Mouse (Mus musculus): ENCODE measurements around the gene Ier3. TPM values are rescaled to one million over a fixed set of nuclear protein-coding genes. Genes with fewer than 3 reads are reported as not detected.

Gene Ier3
- 11.2 and 11.6 TPM in 2 replicates for polyA plus RNA-seq (2015; fragmentation: Nextera tagmentation; extraction: Ambion mirVana)

DNA sequence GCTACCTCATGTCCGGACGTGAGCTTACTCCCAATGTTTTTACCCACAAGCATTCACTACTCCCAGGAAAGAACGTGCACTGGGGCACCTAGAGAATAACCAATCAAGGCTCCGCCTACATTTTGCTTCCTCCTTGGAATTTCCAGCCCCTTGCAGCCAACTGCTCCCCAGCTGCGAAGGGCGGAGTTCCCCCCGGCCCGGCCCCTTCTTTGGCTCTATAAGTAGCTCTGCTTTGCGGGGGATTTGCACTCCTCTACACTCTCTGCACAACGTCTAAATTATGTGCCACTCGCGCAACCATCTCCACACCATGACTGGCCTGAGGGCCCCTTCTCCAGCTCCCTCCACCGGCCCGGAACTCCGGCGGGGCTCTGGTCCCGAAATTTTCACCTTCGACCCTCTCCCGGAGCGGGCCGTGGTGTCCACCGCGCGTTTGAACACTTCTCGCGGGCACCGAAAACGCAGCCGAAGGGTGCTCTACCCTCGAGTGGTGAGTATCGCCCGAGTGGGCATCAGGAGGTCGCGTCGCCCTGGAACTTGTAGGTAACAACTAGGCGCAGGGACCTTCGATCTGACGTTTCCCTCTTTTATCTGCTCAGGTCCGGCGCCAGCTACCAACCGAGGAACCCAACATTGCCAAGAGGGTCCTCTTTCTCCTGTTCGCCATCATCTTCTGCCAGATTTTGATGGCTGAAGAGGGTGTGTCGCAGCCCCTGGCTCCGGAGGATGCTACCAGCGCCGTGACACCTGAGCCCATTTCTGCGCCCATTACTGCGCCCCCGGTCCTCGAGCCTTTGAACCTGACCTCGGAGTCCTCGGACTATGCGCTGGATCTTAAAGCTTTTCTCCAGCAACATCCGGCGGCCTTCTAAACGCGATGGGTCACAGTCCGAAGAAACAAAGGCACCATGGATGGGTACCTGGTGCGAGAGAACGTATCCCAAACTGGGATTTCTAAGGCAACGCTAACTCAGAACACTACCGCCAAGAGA, at the start of gene Ier3:
TSS of gene Ier3 (plus strand) at position 246 of the 992 bp plus-strand sequence.
- Histone ChIP-seq H3K4me2 (peak within 1 kb of the TSS; percentile 88), H3K9me3 (no peaks in the 10 kb centered on the region), H3K4me1 (replicated peaks) (peaks cover 33% of the 10 kb centered on the region), H3K4me3 (peak within 1 kb of the TSS; percentile 65), H3K36me3 (peaks cover 21% of the 10 kb centered on the region), H3K9ac (peak within 1 kb of the TSS; percentile 80), H3K27ac (replicated peaks) (peak within 1 kb of the TSS; percentile 81), H3K27me3 (peaks cover 20% of the 10 kb centered on the region)
- under 1% methylated on average over 62 of the region's 62 CpGs for WGBS
- no peak for ATAC-seq (ENCODE audit: low read depth)

DNA sequence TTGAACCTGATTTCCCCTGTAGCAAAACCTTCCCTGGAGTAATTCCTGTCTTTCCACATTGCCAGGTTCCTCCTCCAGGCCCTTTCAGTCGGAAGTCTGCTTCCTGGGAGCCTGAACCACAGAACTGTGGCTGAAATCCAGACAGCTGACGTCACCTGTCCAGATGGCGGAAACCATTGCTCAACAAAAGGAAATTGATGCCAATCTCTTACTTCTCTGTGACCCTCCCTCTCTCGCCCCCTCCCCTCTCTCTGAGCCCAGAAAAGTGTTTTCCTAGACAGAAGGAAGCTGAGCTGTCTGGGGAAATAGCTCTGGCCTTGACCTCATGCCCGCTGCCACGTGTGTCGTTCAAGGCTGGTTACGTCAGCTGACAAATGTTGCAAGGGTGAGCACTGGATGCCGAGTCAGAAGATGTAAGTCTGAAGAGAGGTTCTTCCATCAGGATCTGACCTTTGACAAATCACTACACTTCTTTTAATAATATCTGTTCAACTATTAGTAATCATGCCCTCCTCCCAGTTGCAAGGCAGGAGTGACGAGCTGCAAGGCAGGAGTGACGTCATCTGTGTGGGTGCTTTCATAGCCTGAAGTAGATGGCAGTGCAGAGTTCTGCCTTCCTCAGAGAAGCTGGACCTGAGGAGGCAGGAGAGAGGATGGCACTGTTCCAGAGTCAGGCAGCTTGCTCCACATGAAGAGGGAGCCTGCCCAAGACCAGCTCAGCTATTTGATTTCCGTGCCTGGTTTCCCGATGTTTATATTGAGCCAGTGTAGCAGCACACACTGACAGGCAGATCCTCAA, 44.5 kb upstream of the Ier3 start:
- 63% methylated on average over 13 of the region's 13 CpGs for WGBS
- peak overlapping the region; percentile 23; the same call in 1 of the 2 replicates for H3K27ac ChIP-seq (replicated peaks)

DNA sequence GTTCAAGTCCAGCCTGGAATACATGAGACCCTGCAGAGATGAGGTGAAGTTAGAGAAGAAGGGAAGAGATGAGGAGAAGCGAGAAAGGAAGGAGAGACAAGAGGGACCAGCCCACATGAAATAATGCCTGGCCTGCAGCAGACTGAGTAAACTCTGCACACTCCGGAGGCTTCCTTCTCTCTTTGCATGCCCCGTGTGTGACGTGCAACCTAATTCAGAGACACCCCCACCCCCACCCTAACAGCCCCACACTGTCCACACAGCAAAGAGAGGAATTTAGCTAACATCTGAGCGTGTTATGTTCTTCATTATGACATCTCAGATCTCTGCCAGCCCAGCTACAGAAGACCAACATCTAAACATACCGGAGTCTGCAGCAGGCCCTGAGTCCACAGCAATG, 42.5 kb upstream of the Ier3 start:
- Histone ChIP-seq H3K9ac (no peak overlapping the region), H3K36me3 (no peaks in the 10 kb centered on the region), H3K9me3 (no peaks in the 10 kb centered on the region), H3K27ac (replicated peaks) (no peak overlapping the region), H3K27me3 (no peaks in the 10 kb centered on the region), H3K4me1 (replicated peaks) (peaks cover 6% of the 10 kb centered on the region; the same call in 1 of the 2 replicates), H3K4me3 (no peak overlapping the region), H3K4me2 (no peak overlapping the region)
- WGBS, result 72% methylated on average over 6 of the region's 6 CpGs
- no peak for ATAC-seq (ENCODE audit: low read depth)

More for the DNA sequence above, 44.5 kb upstream of the Ier3 start:
- Histone ChIP-seq H3K4me2 (no peak overlapping the region), H3K9me3 (no peaks in the 10 kb centered on the region), H3K4me1 (replicated peaks) (peaks cover 6% of the 10 kb centered on the region; the same call in 1 of the 2 replicates), H3K36me3 (no peaks in the 10 kb centered on the region), H3K9ac (peak overlapping the region; percentile 17; the same call in 1 of the 2 replicates), H3K27me3 (no peaks in the 10 kb centered on the region), H3K4me3 (no peak overlapping the region)
- ATAC-seq (ENCODE audit: low read depth), result no peak

DNA sequence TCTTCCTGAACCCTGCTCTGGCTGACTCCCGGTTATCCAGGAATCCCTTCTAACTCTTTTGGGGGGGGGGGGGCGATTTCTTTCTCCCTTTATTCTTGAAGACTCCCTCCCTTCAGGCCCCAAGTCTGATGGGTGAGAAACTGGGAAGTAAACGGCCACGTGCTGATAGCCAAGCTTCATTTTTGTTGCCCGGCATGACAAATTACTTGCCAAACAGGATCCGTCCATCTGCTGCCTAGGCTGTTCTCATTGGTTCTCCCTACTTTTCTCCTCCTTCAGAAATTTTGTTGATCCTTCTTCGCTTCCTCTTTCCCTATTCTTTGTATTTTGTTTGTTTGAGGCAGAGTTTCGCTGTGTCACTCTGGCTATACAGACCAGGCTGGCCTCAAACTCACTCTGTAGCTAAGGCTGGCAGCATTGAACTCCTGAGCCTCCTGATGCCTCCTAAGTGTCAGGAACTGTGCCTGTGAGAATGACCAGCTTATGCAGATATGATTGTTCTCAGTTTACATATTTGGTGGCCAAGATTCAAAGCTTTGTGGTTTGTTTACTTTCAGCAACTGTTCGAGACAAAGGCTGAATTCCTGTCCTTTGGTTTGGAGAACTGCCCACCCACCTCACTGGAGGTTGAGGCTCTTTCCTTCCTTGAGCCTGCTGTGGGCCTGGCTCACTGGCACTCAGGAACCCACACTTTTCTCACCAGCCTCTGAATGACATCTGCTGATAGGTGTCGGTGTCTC, 41.8 kb upstream of the Ier3 start:
- ATAC-seq (ENCODE audit: low read depth), result no peak
- Histone ChIP-seq H3K9ac (no peak overlapping the region), H3K27me3 (no peaks in the 10 kb centered on the region), H3K4me2 (no peak overlapping the region), H3K4me1 (replicated peaks) (peaks cover 6% of the 10 kb centered on the region; the same call in 1 of the 2 replicates), H3K27ac (replicated peaks) (no peak overlapping the region), H3K9me3 (no peaks in the 10 kb centered on the region), H3K36me3 (no peaks in the 10 kb centered on the region), H3K4me3 (no peak overlapping the region)
- 73% methylated on average over 10 of the region's 10 CpGs for WGBS

DNA sequence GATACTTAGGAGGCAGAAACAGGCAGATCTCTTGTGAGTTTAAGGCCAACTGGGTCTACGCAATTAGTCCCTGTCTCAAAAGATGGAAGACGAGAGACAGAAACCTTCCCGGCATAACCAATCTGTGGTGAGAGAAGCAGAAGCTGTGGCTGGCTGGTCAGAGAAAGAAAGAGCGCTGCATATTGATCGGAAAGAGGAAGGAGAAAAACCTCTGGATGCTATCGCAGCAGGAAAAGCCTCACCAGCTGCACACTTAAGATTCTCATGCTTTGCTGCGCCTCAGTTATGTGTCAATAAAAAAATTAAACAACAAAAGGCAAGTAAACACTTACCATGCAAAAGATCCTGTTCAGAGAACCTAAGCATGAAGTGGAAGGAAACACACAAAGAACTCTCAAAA, 41.1 kb upstream of the Ier3 start:
- no peaks in the 10 kb centered on the region for H3K27me3 ChIP-seq
- no peaks in the 10 kb centered on the region for H3K9me3 ChIP-seq
- no peak overlapping the region for H3K9ac ChIP-seq
- H3K4me3 ChIP-seq, result no peak overlapping the region
- no peak overlapping the region for H3K27ac ChIP-seq (replicated peaks)
- no peak overlapping the region for H3K4me2 ChIP-seq
- H3K36me3 ChIP-seq, result no peaks in the 10 kb centered on the region
- 92% methylated on average over 7 of the region's 7 CpGs for WGBS
- no peak for ATAC-seq (ENCODE audit: low read depth)
- peaks cover 6% of the 10 kb centered on the region; the same call in 1 of the 2 replicates for H3K4me1 ChIP-seq (replicated peaks)

DNA sequence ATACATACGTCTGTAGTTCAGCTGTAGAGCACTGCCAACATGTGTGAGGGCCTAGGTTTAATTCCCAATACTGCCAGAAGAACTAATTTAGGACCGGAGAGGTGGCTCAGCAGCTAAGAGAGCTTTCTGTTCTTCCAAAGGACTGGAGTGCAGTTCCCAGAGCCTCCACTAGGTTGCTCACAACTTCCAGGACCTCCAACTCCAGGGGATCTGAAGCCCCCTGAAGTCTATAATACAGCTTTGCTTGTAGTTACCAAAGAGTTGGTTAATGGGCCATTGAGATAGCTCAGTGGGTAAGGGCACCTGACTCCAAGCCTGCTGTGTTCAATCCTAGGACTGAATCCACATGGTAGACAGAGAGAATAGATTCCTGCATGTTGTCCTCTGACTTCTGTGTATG, 39.1 kb upstream of the Ier3 start:
- Histone ChIP-seq H3K4me1 (replicated peaks) (peaks cover 3% of the 10 kb centered on the region; the same call in 1 of the 2 replicates), H3K9ac (no peak overlapping the region), H3K4me3 (no peak overlapping the region), H3K27me3 (no peaks in the 10 kb centered on the region), H3K9me3 (no peaks in the 10 kb centered on the region), H3K4me2 (no peak overlapping the region), H3K27ac (replicated peaks) (no peak overlapping the region), H3K36me3 (no peaks in the 10 kb centered on the region)
- 77% methylated on average over 2 of the region's 2 CpGs for WGBS
- ATAC-seq (ENCODE audit: low read depth), result no peak

DNA sequence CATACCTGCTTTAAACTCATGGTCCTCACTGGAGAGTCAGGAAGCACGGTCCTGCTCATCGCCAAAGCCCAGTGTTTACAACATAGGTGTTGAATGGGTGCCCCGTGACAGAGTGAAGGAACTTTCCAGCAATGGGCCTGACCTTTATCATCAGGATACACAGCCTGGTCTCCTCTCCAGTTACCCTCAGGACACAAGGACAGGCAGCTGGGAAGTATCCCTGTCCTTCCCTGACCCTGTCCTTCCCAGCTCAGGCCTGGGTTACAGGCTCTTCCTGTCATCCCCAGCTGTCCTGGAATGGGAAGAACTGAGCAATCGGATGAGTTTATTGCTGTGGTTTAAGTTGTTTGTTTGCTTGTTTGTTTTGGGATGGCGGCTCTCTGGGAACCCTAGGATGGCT, 38.6 kb upstream of the Ier3 start:
- no peak overlapping the region for H3K4me2 ChIP-seq
- no peak overlapping the region for H3K4me3 ChIP-seq
- WGBS, result 79% methylated on average over 5 of the region's 5 CpGs
- H3K27me3 ChIP-seq, result no peaks in the 10 kb centered on the region
- H3K4me1 ChIP-seq (replicated peaks), result no peaks in the 10 kb centered on the region
- no peak overlapping the region for H3K9ac ChIP-seq
- H3K27ac ChIP-seq (replicated peaks), result no peak overlapping the region
- ATAC-seq (ENCODE audit: low read depth), result no peak
- no peaks in the 10 kb centered on the region for H3K9me3 ChIP-seq
- H3K36me3 ChIP-seq, result no peaks in the 10 kb centered on the region

DNA sequence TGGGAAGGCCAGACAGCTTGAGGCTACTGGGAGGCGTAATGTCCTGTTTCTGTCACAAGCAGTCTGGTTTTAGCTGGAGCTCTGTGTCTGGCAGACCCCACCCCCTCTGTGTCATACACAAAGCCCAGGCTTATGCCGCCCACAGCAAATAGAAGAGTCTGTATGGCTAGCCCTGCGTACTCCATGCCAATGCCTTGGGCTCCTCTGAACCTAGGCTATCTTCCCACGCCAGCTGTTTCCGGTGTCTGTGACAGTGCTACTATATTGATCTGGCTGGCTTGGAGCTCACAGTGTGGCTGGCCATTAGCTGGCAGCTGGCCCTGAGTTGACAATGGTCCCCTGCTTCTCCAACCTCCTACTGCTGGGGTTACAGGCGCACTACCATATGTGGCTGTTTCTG, 37.5 kb upstream of the Ier3 start:
- Histone ChIP-seq H3K9me3 (no peaks in the 10 kb centered on the region), H3K4me2 (no peak overlapping the region), H3K9ac (no peak overlapping the region), H3K27ac (replicated peaks) (no peak overlapping the region), H3K4me3 (no peak overlapping the region), H3K4me1 (replicated peaks) (no peaks in the 10 kb centered on the region), H3K36me3 (no peaks in the 10 kb centered on the region), H3K27me3 (no peaks in the 10 kb centered on the region)
- no peak for ATAC-seq (ENCODE audit: low read depth)
- 79% methylated on average over 6 of the region's 6 CpGs for WGBS

DNA sequence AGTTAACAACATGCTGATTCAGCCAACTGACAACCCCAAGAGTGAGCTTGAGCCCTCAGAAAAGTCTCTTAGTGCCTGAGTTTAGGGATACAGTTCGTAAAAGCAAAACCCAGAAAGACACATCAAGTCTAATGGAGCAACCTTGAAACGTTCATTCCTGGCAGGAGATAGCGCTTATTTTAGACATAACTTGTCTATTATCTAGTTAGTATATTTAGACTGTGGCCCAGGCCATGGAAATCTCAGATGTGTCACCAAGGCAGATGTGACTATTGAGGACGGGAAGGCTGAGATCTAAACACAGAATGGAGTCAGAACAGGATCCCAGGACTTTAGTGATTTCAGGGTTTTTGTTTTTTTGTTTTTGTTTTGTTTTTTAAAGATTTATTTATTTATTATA, 36.3 kb upstream of the Ier3 start:
- no peaks in the 10 kb centered on the region for H3K36me3 ChIP-seq
- H3K4me1 ChIP-seq (replicated peaks), result no peaks in the 10 kb centered on the region
- no peaks in the 10 kb centered on the region for H3K27me3 ChIP-seq
- no peak overlapping the region for H3K9ac ChIP-seq
- H3K27ac ChIP-seq (replicated peaks), result no peak overlapping the region
- no peak overlapping the region for H3K4me3 ChIP-seq
- ATAC-seq (ENCODE audit: low read depth), result no peak
- no peak overlapping the region for H3K4me2 ChIP-seq
- no peaks in the 10 kb centered on the region for H3K9me3 ChIP-seq
- 93% methylated on average over 4 of the region's 4 CpGs for WGBS

DNA sequence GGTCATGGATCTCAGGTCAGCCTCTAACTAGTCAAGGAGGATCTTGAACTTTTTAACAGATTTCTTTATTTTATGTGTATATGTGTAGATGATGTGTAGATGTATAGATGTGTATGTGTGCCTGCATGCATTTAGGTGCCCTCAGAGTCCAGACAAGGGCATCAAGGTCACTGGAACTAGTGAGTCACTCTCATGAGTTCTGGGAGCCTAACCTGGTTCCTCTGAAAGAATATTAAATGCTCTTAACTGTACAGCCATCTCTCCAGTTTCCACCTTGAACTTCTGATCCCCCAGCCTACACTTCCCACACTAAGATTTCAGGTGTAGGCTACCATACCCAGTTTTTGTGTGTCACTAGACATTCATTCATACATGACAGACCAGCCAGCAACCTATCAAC, 34.0 kb upstream of the Ier3 start:
- Histone ChIP-seq H3K9me3 (no peaks in the 10 kb centered on the region), H3K27ac (replicated peaks) (no peak overlapping the region), H3K36me3 (no peaks in the 10 kb centered on the region), H3K4me1 (replicated peaks) (no peaks in the 10 kb centered on the region), H3K4me2 (no peak overlapping the region), H3K9ac (no peak overlapping the region), H3K27me3 (no peaks in the 10 kb centered on the region), H3K4me3 (no peak overlapping the region)
- no peak for ATAC-seq (ENCODE audit: low read depth)

DNA sequence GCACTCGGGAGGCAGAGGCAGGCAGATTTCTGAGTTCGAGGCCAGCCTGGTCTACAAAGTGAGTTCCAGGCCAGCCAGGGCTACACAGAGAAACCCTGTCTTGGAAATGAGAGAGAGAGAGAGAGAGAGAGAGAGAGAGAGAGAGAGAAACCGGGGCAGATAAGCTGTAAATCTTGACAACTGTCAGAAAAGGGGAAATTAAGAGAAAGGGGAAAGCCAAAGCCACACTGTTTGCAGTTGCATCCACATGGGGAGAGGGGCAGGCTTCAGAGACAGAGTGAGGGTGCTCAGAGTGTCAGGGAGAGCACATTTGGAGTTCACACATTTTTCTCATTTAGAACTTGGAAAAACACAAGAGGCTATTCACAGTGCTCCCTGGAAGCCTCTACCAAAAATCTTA, 33.5 kb upstream of the Ier3 start:
- no peak overlapping the region for H3K4me3 ChIP-seq
- H3K27me3 ChIP-seq, result no peaks in the 10 kb centered on the region
- no peak overlapping the region for H3K9ac ChIP-seq
- no peak overlapping the region for H3K4me2 ChIP-seq
- 78% methylated on average over 3 of the region's 3 CpGs for WGBS
- no peaks in the 10 kb centered on the region for H3K4me1 ChIP-seq (replicated peaks)
- no peaks in the 10 kb centered on the region for H3K9me3 ChIP-seq
- no peak overlapping the region for H3K27ac ChIP-seq (replicated peaks)
- H3K36me3 ChIP-seq, result no peaks in the 10 kb centered on the region
- ATAC-seq (ENCODE audit: low read depth), result no peak
